Mouse (Mus musculus) adrenal gland, postnatal 25 days (tissue): ENCODE data around the gene Pygm. TPM values are rescaled to one million over a fixed set of nuclear protein-coding genes. Genes with fewer than 3 reads are reported as not detected.

Experiments used
- DNase-seq: peaks from one replicate; pipeline ENCODE4 v3.0.0; 2021; ENCODE audit warnings: mixed read lengths
- microRNA-seq, 2 experiments: library from miRNA; unstranded; fragments of <30 nt; microRNA quantifications; one replicate each; pipeline ENCODE4 v1.2.0; 2021
- total RNA-seq: library from RNA; stranded (reverse); gene quantifications from 2 replicates; pipeline ENCODE4 v1.2.3, GENCODE M21; 2021

The Pygm gene
- total RNA-seq, 1 experiment from 2014 or later = 85.9 TPM

GRCm38 (mm10) chr19:6445761-6446423 lies 61.7 kb downstream of the Pygm start:
- DNase-seq = no peak

GRCm38 (mm10) chr19:6446736-6447437 lies 62.7 kb downstream of the Pygm start:
- no peak for DNase-seq

Small RNA genes lying within 50 kb of the gene (microRNA-seq; reads per million reads assigned to microRNA genes)
- gene Mir6989 = 0 to 1.4 reads per million in 2 experiments

Other genes with a start within 250 kb of the Pygm start
- gene Batf2, start 243.4 kb upstream of the Pygm start, total RNA-seq = 1.00 and 2.1 TPM in 2 replicates
- 74.5 and 74.7 TPM in 2 replicates for gene Arl2, start 242.9 kb upstream of the Pygm start, total RNA-seq
- 0.76 and 2.9 TPM in 2 replicates for gene Majin, start 200.0 kb upstream of the Pygm start, total RNA-seq
- gene Gpha2, start 158.0 kb upstream of the Pygm start, total RNA-seq = 20.1 and 25.8 TPM in 2 replicates
- gene Ppp2r5b, start 148.5 kb upstream of the Pygm start, total RNA-seq = 95.5 and 103 TPM in 2 replicates
- gene Atg2a, start 142.7 kb upstream of the Pygm start, total RNA-seq = 33.8 and 47.0 TPM in 2 replicates
- 101 and 126 TPM in 2 replicates for gene Ehd1, start 107.7 kb upstream of the Pygm start, total RNA-seq
- gene Cdc42bpg, start 77.9 kb upstream of the Pygm start, total RNA-seq = 22.8 and 34.2 TPM in 2 replicates
- gene Men1, start 49.4 kb upstream of the Pygm start, total RNA-seq = 60.1 and 69.7 TPM in 2 replicates
- gene Map4k2, start 43.3 kb upstream of the Pygm start, total RNA-seq = 44.7 and 56.3 TPM in 2 replicates
- 211 and 245 TPM in 2 replicates for gene Sf1, start 20.7 kb upstream of the Pygm start, total RNA-seq
- gene Rasgrp2, start 14.9 kb downstream of the Pygm start, total RNA-seq = 37.6 and 39.5 TPM in 2 replicates
- 11.1 and 12.7 TPM in 2 replicates for gene Nrxn2, start 34.3 kb downstream of the Pygm start, total RNA-seq
- gene Slc22a12, start 158.6 kb downstream of the Pygm start, total RNA-seq = not detected in 2 replicates